Mouse (Mus musculus): ENCODE data around the gene Hspbp1.

Hspbp1 gene

DNA sequence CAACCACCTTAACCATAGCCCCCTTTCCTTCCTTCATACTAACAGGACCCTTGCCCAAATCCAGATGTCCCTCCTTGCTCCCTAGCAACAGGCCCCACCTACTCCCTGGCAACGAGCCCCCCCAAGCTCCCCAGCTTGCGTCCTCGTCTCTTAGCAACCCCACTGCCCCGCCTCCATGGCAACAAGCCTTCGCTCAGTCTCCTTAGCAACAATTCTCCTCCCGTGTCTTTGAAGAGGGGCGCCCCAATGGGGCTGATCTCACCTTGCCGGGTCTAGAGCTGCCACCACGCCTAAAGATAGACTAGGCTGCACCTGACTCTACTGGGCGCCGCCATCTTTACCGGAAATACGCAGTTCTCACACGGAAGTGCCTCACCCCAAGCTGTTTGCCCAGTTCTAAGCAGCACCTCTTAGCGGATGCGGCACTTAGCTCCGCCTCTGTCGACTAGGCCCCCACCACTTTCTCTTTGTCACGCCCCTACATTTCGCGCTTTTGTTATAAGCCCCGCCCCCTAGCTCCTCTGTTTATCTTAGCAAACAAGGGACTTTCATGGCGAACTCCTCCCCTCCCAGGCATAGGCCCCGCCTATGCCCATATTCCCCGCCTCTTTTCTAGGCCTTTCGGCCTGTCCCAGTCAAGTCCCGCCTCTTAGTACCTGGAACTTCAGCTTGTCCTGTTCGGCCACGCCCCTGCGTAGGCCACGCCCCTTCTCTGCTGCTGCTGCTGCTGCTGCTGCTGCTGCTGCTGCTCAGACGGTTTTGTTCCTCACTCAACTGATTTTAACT lies at the start of gene Hspbp1:
Gene Hspbp1, minus strand, starts transcription at position 437 of the 786 bp plus-strand sequence.
- peak; percentile 87 to 93 for DNase-seq

DNA sequence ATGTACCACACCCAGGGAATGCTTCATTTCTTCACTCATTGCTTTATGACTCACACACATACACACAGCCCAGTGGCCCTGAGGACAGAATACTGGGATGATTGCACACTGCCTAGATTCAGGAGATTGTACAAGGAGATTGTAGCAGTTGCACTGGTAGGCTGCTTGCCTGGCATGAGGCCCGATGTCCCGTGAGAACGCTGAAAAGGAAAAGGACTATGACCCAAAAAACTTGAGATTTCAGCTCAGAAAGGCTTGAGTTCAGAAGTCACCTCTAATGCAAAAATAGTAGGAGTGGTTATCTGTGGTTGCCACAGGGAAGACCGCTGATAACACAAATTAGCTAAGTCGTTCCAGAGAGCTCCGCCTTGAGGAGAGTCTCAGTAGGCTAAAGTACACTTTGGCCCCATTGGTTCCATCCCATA lies 48.1 kb upstream of the Hspbp1 start:
- no peak for DNase-seq

DNA sequence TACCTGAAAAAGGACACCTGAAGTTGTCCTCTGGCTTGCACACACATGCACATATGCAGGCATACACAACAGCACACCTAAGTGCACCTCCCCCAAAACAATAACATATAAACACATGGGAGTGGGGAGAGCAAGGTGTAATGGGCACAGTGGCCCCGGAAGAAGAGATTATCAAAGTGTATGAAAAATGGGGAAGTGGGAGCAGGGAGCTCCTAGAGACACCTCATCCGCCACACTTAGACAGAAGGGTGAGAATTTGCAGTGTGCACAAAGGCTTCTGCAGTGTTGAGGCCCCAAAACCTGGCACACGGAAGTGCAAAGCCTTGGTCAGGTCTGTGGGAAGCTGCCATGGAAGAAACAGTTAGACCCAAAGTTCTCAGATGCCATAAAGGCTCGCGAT lies 46.2 kb upstream of the Hspbp1 start:
- no peak for DNase-seq

DNA sequence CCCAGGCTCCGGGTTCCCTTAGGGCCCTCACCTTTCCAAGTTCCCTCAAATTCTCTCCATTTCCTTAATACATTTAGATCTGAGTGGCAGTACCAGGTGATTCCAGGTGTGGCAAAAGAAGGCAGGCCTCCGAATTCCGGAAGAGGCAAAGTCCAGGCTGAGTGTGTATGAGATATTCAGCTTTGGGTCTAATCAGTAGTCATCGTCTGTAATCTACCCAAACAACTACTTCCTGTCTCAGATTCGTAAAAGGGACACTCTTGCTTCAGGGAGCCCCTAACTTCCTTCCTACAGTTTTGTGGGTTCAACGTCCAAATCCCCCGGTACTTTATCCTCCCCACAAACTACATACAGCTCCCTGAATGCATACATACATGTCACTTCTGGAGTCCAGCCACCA lies 40.3 kb upstream of the Hspbp1 start, which contains the start of gene Tmem150b:
Gene Tmem150b, minus strand, starts transcription at position 81 of the 400 bp plus-strand sequence.
- DNase-seq: no peak

DNA sequence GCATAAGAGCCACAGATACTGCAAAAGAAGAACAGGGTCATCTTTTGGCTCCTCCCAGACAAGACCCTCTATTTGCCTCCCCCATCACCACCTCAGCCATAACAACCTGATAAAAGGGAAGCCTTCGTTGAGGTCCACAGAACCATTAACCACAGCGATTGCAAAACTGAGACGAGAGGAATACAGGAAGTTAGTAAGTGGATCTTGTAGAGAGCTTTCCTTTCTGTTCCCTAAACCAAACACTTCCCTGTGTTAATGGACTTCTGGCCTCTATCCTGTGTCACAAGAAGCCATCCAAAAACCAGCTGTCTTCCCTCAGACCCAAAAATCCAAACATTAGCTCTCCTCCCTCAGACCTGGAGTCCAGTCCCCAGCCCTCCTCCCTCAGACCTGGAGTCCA lies 39.5 kb upstream of the Hspbp1 start:
- DNase-seq: no peak

- DNase-seq: peak; percentile 36 to 69
Measured at GRCm38 (mm10) chr7:4723508-4723907, 38.6 kb upstream of the Hspbp1 start.

DNA sequence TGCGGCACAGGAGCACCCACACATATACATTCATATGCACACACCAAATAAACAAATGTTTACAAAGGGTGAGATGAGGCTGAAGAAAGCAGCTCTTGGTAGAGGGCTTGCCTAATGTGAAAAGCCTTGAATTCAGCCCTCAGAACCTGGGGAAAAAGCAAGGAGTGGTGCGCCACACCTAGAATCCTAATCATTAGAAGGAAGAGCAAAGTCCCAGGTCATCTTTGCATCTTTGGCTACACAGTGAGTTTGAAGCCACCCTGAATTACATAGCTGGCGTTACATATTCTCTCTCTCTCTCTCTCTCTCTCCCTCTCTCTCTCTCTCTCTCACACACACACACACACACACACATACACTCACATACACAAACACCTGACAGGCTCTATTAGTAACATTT lies 34.4 kb upstream of the Hspbp1 start:
- no peak for DNase-seq

- no peak for DNase-seq
Measured at GRCm38 (mm10) chr7:4716955-4717354, 32.1 kb upstream of the Hspbp1 start.

GRCm38 (mm10) chr7:4712594-4712993 lies 27.7 kb upstream of the Hspbp1 start:
- DNase-seq: no peak

GRCm38 (mm10) chr7:4705098-4705497 lies 20.2 kb upstream of the Hspbp1 start:
- peak; percentile 32 to 50 for DNase-seq

DNA sequence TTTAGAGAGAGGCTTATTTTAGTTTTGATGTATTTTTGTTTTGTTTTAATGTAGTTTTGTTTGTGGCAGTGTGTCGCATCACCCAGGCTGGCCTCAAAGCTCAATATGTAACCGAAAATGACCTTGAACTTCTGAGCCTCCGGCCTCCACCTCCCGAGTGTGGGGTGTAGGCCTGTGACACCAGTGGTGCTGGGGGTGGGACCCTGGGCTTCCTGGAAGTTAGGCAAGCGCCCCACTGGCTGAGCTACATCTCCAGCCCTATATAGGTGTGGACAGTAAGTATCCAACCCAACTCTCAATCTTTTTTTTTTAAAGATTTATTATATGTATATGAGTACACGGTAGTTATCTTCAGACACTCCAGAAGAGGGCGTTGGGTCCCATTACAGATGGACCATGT lies 18.3 kb upstream of the Hspbp1 start:
- DNase-seq: no peak

GRCm38 (mm10) chr7:4702334-4702733 lies 17.5 kb upstream of the Hspbp1 start:
- no peak for DNase-seq

GRCm38 (mm10) chr7:4693004-4693403 lies 8.1 kb upstream of the Hspbp1 start:
- no peak for DNase-seq

DNA sequence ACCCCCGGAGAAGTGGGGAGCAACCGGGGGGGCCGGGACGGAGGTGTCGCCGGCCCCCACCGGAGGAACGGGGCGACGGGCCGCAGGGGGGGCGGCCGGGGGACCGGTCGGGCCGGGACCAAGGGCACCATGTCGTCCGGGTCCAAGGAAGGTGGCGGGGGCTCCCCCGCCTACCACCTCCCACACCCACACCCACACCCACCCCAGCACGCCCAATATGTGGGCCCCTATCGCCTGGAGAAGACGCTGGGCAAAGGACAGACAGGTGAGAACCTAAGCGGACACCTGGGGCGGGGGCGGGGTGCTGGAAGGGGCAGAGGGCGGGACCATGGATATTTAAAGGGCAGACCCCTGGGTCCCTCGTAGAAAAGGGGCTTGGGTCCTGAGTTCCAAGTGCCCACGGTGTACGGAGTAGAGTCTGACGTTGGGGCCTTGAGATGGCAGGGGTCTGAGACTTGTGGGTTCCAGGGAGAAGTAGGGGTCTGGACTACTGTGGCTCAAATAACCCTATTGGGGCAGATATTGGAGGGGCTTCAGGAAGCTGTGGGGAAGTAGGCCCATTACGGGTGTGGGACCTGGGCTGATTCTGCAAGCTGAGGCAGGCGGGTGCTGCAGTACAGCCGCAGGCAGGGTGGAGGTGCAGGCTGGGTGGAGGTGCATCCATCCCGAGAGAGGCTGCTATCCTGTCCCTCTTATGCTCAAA lies 6.2 kb upstream of the Hspbp1 start:
- peak; percentile 55 to 60 for DNase-seq

DNA sequence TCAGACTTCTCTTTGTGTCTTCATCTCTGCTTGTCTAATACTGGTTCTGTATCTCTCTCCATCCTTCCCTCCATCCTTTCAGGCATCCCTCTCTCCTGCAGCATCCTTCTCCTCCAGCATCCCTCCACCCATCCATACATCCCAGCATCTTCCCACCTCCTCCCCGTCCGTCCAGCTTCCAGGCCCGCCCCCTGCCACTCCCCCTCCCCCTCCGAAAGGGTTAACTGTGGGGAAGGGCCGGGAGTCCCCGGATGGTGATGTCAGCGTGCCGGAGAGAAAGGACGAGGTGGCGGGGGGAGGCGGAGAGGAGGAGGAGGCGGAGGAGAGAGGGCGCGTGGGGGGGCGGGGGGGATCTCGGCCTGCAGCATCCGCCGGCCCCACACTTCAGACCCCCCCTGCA lies 5.5 kb upstream of the Hspbp1 start, which contains the start of gene Brsk1:
Gene Brsk1, plus strand, starts transcription at position 218 of the 400 bp plus-strand sequence.
- peak; percentile 88 to 90 for DNase-seq

DNA sequence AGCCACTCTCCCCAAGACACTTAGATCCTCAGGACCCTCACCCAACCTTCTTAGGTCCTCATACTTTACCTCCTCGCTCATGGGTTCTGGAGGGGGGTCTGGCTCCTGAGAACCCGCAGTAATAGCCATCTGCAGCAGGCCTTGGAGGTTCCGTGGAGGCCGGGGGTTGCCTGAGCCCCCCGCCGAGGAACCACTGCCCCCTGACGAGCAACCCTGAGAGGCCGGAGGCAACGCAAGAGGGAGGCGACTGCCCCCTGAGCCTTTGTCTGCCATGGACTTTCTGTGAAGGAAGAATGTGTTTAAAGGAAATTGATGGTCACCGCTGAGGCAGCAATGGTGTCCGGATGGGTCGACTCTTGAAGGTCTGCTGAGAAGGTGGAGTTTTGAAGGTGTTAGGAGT lies 665 bp downstream of the Hspbp1 start:
- peak; percentile 22 to 30 for DNase-seq

DNA sequence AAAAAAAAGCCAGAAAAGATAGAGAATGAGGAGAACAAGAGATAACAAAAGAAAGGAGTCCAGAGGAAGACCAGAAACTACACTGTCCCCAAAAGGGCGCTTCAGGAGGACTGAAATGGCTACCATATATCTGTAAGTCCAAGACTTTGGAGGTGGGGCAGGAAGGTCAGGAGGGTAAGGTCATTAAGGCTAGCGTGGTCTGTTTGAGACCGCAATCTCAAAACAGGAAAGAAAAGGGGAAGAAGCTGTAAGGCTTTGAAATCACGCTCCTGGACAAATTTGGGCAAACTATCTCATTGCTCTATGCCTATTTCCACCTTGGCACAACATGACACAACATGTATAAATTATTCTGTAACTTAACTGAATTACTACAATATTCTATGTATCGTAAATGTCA lies 1.6 kb downstream of the Hspbp1 start:
- no peak for DNase-seq

DNA sequence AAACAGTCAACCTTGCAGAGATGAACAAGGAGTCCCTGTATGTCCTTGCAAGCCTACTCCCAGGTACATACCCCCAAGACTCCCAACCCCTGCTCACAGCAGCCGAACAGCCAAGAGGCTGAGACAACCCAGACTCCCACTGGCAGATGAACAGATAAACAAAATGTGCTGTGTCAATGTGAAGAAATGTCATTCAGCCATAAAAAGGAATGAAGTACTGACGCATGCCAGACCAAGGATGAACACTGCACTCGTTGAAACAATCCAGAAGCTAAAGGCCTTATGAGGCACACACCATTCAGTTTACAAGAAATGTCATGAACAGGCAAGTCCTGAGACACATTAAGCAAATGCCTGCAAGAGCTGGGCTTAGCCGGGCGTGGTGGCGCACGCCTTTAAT lies 9.7 kb downstream of the Hspbp1 start:
- no peak for DNase-seq

DNA sequence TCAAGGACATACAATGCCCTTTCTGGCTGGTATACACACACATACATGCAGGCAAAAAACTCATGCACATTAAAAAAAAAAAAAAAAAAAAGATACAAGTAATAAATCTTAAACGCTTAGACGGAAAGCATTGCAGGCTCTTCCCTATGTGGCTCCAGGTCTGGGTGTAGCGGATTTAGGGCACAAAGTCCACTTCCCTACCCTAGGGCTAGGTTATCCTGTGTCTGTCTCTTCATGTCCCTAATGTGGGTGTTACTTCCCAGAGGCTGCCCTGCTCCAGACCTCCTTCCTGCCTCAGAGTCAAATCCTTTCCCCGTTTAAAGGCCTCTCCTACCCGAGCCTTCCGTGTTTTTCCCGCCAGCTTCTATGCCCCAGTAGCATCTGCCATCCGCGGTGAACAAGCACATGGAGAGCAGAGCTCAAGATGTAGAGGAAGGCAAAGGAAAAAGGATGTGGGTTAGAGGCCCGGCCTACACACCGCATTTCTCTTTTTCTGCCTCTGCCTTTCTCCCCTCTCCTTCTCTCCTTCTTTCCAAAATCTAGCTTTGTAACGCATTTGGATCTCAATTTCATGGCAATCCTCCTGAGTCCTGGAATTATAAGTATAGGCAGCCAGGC lies 10.6 kb downstream of the Hspbp1 start:
- no peak for DNase-seq

DNA sequence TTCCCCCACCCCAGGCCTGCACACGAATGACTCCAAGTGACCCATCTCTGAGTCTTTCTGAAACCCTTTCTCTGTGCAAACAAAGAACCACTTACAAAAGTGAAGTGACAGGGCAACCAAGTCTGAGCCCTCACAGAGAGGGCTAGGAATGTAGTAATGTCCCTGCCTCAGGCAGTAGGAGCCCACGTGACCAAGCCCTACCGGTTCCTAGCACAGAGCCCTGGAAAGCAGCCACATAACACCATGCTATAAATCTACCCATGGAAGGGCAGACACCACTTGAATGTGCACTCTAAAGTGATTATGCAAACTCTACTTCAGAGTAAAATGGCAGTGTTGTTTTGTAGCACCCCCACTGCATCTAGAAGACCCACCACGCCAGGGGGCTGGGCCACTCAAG lies 12.9 kb downstream of the Hspbp1 start:
- DNase-seq: no peak

- no peak for DNase-seq
Measured at GRCm38 (mm10) chr7:4670655-4671255, 14.1 kb downstream of the Hspbp1 start.

DNA sequence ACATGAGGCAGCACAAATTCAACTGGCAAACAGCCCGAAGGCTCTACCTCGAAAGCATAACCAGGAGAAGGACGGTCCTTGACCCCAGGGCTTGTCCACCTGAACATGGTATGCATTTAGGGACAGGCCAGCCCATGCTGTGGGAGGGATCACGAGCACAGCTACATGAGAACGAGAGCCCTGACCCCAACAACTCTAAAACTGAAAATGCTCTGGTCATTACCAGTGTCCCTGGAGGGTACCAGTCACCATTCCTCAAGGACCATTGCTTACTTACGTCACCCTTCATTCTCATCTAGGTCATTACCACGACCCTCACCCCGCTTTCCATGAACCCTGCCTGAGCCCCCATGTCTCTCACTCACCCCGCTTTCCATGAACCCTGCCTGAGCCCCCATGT lies 15.7 kb downstream of the Hspbp1 start:
- DNase-seq: no peak

- no peak for DNase-seq
Measured at GRCm38 (mm10) chr7:4668506-4668905, 16.4 kb downstream of the Hspbp1 start.
